Mouse (Mus musculus) kidney, adult 11 months (tissue): Measurements from ENCODE around the gene Olfr631.
"Not testable (repeated sequence)": the region's sequence is repeated elsewhere in the genome, so short reads cannot be mapped to it uniquely, and the experiment has no call there.

Source experiments
- DNase-seq: peaks from one replicate; pipeline ENCODE4 v3.0.0; 2022

Gene Olfr631

GRCm38 (mm10) chr7:103928525-103928924 lies at the start of gene Olfr631:
TSS of gene Olfr631 (plus strand) at chr7:103928825.
- DNase-seq = no peak

- no peak for DNase-seq
These were observed 42.5 kb upstream of the Olfr631 start, which contains the start of gene Olfr66 for GRCm38 (mm10) chr7:103886152-103886551. TSS of gene Olfr66 (minus strand) at chr7:103886252.

GRCm38 (mm10) chr7:103894385-103894784 lies 34.2 kb upstream of the Olfr631 start, which contains the start of gene Olfr64:
TSS of gene Olfr64 (minus strand) at chr7:103894485.
- no peak for DNase-seq

- DNase-seq = no peak
These were observed 25.4 kb upstream of the Olfr631 start, which contains the start of gene Olfr65 for GRCm38 (mm10) chr7:103903187-103903586. TSS of gene Olfr65 (plus strand) at chr7:103903487.

GRCm38 (mm10) chr7:103910047-103910446 lies 18.6 kb upstream of the Olfr631 start:
- DNase-seq = no peak

GRCm38 (mm10) chr7:103912969-103913511 lies 15.6 kb upstream of the Olfr631 start:
- DNase-seq = no peak

GRCm38 (mm10) chr7:103915338-103915737 lies 13.3 kb upstream of the Olfr631 start:
- DNase-seq = no peak

- DNase-seq = no peak
These were observed 5.6 kb downstream of the Olfr631 start, which contains the start of gene Olfr632 for GRCm38 (mm10) chr7:103934264-103934663. TSS of gene Olfr632 (plus strand) at chr7:103934347.

GRCm38 (mm10) chr7:103942730-103943129 lies 14.1 kb downstream of the Olfr631 start:
- DNase-seq = no peak

- no peak for DNase-seq
These were observed 15.5 kb downstream of the Olfr631 start, which contains the start of gene Olfr633 for GRCm38 (mm10) chr7:103944137-103944536. TSS of gene Olfr633 (plus strand) at chr7:103944437.

- not testable (repeated sequence) for DNase-seq
These were observed 38.2 kb downstream of the Olfr631 start for GRCm38 (mm10) chr7:103966873-103967272.

- DNase-seq = no peak
These were observed 42.2 kb downstream of the Olfr631 start, which contains the start of gene Olfr635 for GRCm38 (mm10) chr7:103970852-103971251. TSS of gene Olfr635 (plus strand) at chr7:103971152.

GRCm38 (mm10) chr7:103971782-103972181 lies 43.2 kb downstream of the Olfr631 start:
- no peak for DNase-seq
